Mouse (Mus musculus) urinary bladder, postnatal 36 days (tissue): ENCODE measurements at regions not wholly inside any gene's neighbourhood (a gene's known extent, or its start where the extent isn't known, plus 50 kb on each side); places are given as distances from the start of the nearest gene placed in this dataset.

Source experiments
- DNase-seq, 2 experiments: peaks; one replicate each; pipeline ENCODE4 v3.0.0; 2022; ENCODE audit warnings: low spot score in 2 of 2, mixed read lengths in 1 of 2

DNA sequence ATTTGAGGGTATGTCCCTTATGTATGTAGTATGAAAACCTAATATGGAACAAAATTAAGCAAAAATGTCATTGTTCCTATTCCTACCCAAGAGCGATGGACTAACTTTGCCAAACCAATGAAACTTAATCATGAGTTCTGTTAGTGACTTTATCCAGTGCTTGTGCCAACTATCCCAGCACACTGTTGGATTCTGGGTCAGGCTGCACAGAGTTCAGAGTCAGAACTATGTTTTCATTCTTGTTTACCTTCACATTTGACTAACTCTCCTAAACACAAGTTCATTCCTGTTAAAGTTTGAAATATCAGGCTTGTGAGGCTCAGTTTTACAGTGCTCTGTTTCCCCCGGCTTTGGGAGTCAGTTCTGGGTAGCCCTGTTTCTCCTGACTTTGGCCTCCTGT lies 100.2 kb downstream of the Sp3 start:
- DNase-seq, result no peak

DNA sequence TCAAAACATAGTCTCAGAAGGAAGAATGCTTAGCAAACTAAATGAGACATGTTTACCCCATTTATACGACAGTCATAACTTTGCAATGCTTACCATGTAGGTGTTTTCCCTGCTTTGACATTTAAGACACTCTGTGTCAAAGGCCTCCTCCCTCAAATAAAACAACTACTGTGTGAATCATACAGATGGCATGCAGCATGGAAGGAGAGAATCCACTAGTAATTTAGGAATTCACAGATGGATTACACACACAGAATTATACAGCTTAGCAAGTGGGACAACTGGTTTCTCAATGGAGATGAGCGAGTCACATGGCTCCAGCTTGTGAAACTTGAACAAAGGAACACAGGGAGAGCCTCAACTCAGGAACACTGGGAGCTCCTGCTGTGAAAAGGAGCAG lies 98.7 kb downstream of the Sp3 start:
- DNase-seq, result no peak

DNA sequence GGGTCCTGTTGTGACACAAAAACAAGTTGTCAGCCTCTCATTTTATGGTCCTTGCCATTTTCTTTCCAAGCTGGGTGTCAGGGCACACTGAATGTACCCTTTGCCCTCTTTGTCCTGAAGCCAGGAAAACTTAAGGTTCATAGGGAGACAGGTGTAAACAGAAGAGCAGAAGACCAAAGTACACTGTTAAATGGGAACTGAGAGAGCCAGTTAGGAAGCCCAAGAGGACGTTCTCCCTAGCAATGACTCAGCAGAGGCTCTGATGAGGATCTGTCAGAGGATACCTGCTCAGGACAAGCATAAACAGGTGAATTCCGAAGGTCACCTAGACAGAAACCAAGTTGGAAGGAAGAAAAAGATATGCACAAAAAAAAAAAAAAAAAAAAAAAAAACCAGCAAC lies 94.0 kb downstream of the Sp3 start:
- DNase-seq, result no peak
